Mouse (Mus musculus): ENCODE data around the gene Il22ra1. TPM values are rescaled to one million over a fixed set of nuclear protein-coding genes. Genes with fewer than 3 reads are reported as not detected.

Gene Il22ra1
- polyA plus RNA-seq, 1 experiment from 2014 or later = not detected

GRCm38 (mm10) chr4:135739148-135739547 lies 11.2 kb downstream of the Il22ra1 start:
- 70% methylated on average over 7 of the region's 7 CpGs for WGBS

DNA sequence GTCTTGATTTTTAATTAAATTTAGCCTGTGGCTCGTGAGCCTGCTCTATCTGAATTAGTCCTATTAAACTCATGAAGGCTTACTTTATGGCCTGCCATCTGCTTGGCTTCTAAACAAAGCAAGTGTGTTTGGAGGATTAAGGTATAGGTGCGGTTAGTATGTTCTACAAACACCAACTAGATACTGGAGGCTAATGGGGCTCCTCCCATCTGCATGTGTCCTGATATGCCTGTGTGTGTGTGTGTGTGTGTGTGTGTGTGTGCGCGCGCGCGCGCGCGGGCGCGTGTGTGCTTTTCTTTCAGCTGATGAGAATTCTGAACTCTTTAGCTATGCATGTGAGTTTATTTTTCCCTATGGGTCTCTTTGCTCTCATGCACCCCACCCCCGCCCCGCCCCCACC lies 11.7 kb downstream of the Il22ra1 start:
- no peak overlapping the region for H3K4me2 ChIP-seq
- no peaks in the 10 kb centered on the region for H3K4me1 ChIP-seq (replicated peaks)
- H3K36me3 ChIP-seq = no peaks in the 10 kb centered on the region
- no peaks in the 10 kb centered on the region for H3K9me3 ChIP-seq
- H3K4me3 ChIP-seq = no peak overlapping the region
- 94% methylated on average over 14 of the region's 14 CpGs for WGBS
- no peaks in the 10 kb centered on the region for H3K27me3 ChIP-seq
- no peak for ATAC-seq (ENCODE audit: low FRiP score)
- no peak overlapping the region for H3K27ac ChIP-seq
- H3K9ac ChIP-seq = no peak overlapping the region

More at GRCm38 (mm10) chr4:135739148-135739547, 11.2 kb downstream of the Il22ra1 start:
- no peak overlapping the region for H3K9ac ChIP-seq
- no peaks in the 10 kb centered on the region for H3K36me3 ChIP-seq
- no peaks in the 10 kb centered on the region for H3K4me1 ChIP-seq (replicated peaks)
- H3K9me3 ChIP-seq = no peaks in the 10 kb centered on the region
- no peak overlapping the region for H3K27ac ChIP-seq
- no peak overlapping the region for H3K4me3 ChIP-seq
- ATAC-seq (ENCODE audit: low FRiP score) = no peak
- H3K27me3 ChIP-seq = no peaks in the 10 kb centered on the region
- H3K4me2 ChIP-seq = no peak overlapping the region

DNA sequence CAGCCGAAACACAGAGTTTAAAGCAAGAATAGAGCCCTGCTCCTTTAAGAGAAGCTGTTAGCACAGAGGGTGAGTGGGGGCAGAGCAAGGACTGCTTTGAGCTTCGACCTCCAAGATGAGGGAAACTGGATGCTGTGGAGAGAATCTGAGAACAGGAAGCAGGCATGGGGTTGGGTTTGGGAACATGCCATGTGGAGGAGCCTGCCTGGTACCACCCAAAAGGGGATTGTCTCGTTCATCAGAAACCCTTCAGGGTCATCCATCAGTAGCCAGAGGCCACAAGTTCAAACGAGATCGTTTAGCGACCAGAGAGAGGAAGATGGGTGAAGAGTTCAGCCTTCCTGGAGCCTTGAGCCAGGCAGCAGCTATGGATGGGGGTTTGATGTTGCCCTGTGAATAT lies 15.5 kb downstream of the Il22ra1 start:
- WGBS = 58% methylated on average over 6 of the region's 6 CpGs
- no peak for ATAC-seq (ENCODE audit: low FRiP score)
- H3K4me3 ChIP-seq = no peak overlapping the region
- H3K27ac ChIP-seq = no peak overlapping the region
- H3K36me3 ChIP-seq = no peaks in the 10 kb centered on the region
- H3K9ac ChIP-seq = no peak overlapping the region
- H3K4me2 ChIP-seq = no peak overlapping the region
- H3K9me3 ChIP-seq = no peaks in the 10 kb centered on the region
- H3K27me3 ChIP-seq = no peaks in the 10 kb centered on the region
- H3K4me1 ChIP-seq (replicated peaks) = no peaks in the 10 kb centered on the region

DNA sequence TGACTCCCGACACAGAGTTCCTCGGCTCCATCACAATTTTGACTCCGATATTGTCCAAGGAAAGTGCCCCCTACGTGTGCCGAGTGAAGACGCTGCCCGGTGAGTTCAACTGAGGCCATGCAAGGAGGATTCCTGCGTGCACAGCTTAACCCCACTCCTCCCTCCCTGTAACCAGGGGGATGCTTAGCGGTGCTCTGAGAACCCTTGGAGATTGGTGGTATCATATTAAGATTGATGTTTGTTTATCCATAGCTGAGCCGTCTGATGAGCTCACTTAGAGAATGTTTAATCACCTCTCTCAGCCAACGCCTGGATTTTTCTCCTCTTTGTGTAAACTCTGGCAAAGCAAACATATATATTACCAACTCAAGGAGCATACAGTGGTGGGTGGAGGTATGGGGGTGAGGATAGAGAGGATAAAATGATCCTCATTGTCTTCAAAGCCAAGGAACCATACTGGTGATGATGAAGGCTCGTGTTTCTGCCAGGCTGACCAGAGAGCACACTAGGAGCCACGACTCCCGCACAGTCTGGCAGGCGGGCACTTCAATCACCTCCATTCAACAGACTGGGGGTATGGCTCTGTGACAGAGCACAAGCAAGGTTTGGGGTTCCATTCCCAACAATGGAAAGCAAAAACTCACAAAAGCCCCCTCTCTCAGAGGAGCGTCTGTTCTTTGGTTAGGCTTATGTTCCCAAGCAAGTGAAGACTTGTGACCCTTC lies 16.9 kb downstream of the Il22ra1 start:
- Histone ChIP-seq H3K4me1 (replicated peaks) (no peaks in the 10 kb centered on the region), H3K36me3 (no peaks in the 10 kb centered on the region), H3K4me2 (no peak overlapping the region), H3K9me3 (no peaks in the 10 kb centered on the region), H3K27ac (no peak overlapping the region), H3K4me3 (no peak overlapping the region), H3K27me3 (no peaks in the 10 kb centered on the region), H3K9ac (no peak overlapping the region)
- 58% methylated on average over 16 of the region's 16 CpGs for WGBS
- ATAC-seq (ENCODE audit: low FRiP score) = no peak

GRCm38 (mm10) chr4:135745613-135746012 lies 17.6 kb downstream of the Il22ra1 start:
- Histone ChIP-seq H3K27me3 (no peaks in the 10 kb centered on the region), H3K9ac (no peak overlapping the region), H3K9me3 (no peaks in the 10 kb centered on the region), H3K27ac (no peak overlapping the region), H3K4me3 (no peak overlapping the region), H3K4me1 (replicated peaks) (no peaks in the 10 kb centered on the region), H3K4me2 (no peak overlapping the region), H3K36me3 (no peaks in the 10 kb centered on the region)
- WGBS = 79% methylated on average over 10 of the region's 10 CpGs
- ATAC-seq (ENCODE audit: low FRiP score) = no peak

DNA sequence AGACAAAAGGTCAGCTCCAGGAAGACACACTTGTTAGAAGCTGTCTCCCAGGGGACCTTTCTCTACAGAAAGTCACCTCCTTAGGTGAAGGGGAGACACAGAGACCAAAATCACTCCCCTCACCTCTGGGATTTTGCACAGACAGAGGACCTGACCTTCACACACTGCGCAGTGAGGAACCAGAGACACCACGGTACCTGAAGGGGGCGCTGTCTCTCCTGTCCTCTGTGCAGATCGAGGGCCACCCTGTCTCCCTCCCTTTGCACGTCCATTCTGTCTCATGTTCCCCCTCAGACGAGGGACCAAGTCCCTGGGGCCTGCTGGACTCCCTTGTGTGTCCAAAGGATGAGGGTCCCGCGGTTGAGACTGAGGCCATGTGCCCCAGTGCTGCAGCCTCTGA lies 22.9 kb downstream of the Il22ra1 start:
- Histone ChIP-seq H3K27ac (no peak overlapping the region), H3K4me1 (replicated peaks) (no peaks in the 10 kb centered on the region), H3K27me3 (no peaks in the 10 kb centered on the region), H3K4me3 (no peak overlapping the region), H3K9me3 (peaks cover 9% of the 10 kb centered on the region), H3K36me3 (no peaks in the 10 kb centered on the region), H3K9ac (no peak overlapping the region), H3K4me2 (no peak overlapping the region)
- ATAC-seq (ENCODE audit: low FRiP score) = no peak
- 81% methylated on average over 8 of the region's 8 CpGs for WGBS

DNA sequence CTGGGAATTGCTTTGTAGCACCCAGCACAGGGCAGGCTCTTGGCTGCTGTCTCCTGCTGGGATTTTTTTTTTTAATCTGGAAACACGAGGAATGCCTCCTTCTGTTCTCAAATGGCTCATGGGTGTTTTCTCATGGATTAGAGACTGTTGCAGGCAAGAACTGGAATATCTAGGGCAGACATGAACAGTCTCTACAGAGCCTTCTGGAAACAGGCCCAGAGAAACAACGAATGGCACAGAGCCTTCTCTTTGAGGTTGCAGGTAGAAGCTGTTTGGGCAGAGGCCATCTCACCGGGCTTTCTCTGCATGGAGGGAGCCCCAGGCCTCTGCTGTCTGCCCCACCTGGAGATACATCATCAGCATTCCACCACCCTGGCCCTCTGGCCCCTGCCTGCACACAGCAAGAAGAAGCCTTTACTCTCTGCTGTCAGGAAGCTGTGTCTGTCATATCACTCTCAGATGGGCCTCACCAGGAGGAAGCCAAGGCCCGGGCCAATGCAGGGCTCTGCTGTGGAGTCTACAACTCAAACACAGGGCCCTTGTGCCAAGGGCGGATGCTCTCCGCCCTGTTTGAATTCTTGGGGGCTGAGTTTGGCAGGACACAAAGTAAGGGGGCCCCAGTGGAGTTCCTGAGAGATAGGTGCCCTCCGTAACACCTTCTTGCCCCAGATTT lies 24.3 kb downstream of the Il22ra1 start:
- H3K9ac ChIP-seq = no peak overlapping the region
- peaks cover 9% of the 10 kb centered on the region for H3K9me3 ChIP-seq
- H3K4me3 ChIP-seq = no peak overlapping the region
- H3K27me3 ChIP-seq = no peaks in the 10 kb centered on the region
- ATAC-seq (ENCODE audit: low FRiP score) = no peak
- no peak overlapping the region for H3K27ac ChIP-seq
- WGBS = 81% methylated on average over 7 of the region's 7 CpGs
- no peak overlapping the region for H3K4me2 ChIP-seq
- H3K4me1 ChIP-seq (replicated peaks) = no peaks in the 10 kb centered on the region
- H3K36me3 ChIP-seq = no peaks in the 10 kb centered on the region

GRCm38 (mm10) chr4:135752779-135753164 lies 24.8 kb downstream of the Il22ra1 start:
- 87% methylated on average over 8 of the region's 8 CpGs for whole genome bisulfite sequencing
- ATAC-seq (ENCODE audit: low FRiP score) = no peak

GRCm38 (mm10) chr4:135758331-135758730 lies 30.4 kb downstream of the Il22ra1 start:
- no peak overlapping the region for H3K4me3 ChIP-seq
- 0 out of 2 replicates have a peak, but pooled peaks cover 3% of the 10 kb centered on the region for H3K27me3 ChIP-seq
- no peak overlapping the region for H3K9ac ChIP-seq
- H3K4me1 ChIP-seq (replicated peaks) = peaks cover 5% of the 10 kb centered on the region
- 33% methylated on average over 4 of the region's 4 CpGs for WGBS
- H3K27ac ChIP-seq = no peak overlapping the region
- H3K4me2 ChIP-seq = no peak overlapping the region
- no peaks in the 10 kb centered on the region for H3K36me3 ChIP-seq
- H3K9me3 ChIP-seq = peaks cover 9% of the 10 kb centered on the region
- ATAC-seq (ENCODE audit: low FRiP score) = no peak

More at GRCm38 (mm10) chr4:135752779-135753164, 24.8 kb downstream of the Il22ra1 start:
- no peak overlapping the region for H3K4me3 ChIP-seq
- no peaks in the 10 kb centered on the region for H3K27me3 ChIP-seq
- H3K4me2 ChIP-seq = no peak overlapping the region
- peaks cover 9% of the 10 kb centered on the region for H3K9me3 ChIP-seq
- H3K36me3 ChIP-seq = no peaks in the 10 kb centered on the region
- H3K27ac ChIP-seq = no peak overlapping the region
- H3K9ac ChIP-seq = no peak overlapping the region
- no peaks in the 10 kb centered on the region for H3K4me1 ChIP-seq (replicated peaks)

GRCm38 (mm10) chr4:135758825-135759224 lies 30.9 kb downstream of the Il22ra1 start:
- Histone ChIP-seq H3K4me2 (no peak overlapping the region), H3K36me3 (no peaks in the 10 kb centered on the region), H3K4me1 (replicated peaks) (peaks cover 5% of the 10 kb centered on the region), H3K9ac (no peak overlapping the region), H3K27ac (no peak overlapping the region), H3K9me3 (peaks cover 9% of the 10 kb centered on the region), H3K27me3 (0 out of 2 replicates have a peak, but pooled peaks cover 3% of the 10 kb centered on the region), H3K4me3 (no peak overlapping the region)
- ATAC-seq (ENCODE audit: low FRiP score) = no peak
- WGBS = 39% methylated on average over 6 of the region's 6 CpGs

GRCm38 (mm10) chr4:135759356-135759976 lies 31.5 kb downstream of the Il22ra1 start, which contains the start of gene Myom3:
Gene Myom3, plus strand, starts transcription at chr4:135759715.
- ATAC-seq (ENCODE audit: low FRiP score) = no peak
- Histone ChIP-seq H3K9ac (no peak within 1 kb of the TSS), H3K36me3 (no peaks in the 10 kb centered on the region), H3K4me3 (no peak within 1 kb of the TSS), H3K27me3 (0 out of 2 replicates have a peak, but pooled peaks cover 3% of the 10 kb centered on the region), H3K4me2 (no peak within 1 kb of the TSS), H3K9me3 (peaks cover 2% of the 10 kb centered on the region; the same call in 1 of the 2 replicates), H3K27ac (no peak within 1 kb of the TSS), H3K4me1 (replicated peaks) (peaks cover 5% of the 10 kb centered on the region)
- 59% methylated on average over 10 of the region's 10 CpGs for WGBS

DNA sequence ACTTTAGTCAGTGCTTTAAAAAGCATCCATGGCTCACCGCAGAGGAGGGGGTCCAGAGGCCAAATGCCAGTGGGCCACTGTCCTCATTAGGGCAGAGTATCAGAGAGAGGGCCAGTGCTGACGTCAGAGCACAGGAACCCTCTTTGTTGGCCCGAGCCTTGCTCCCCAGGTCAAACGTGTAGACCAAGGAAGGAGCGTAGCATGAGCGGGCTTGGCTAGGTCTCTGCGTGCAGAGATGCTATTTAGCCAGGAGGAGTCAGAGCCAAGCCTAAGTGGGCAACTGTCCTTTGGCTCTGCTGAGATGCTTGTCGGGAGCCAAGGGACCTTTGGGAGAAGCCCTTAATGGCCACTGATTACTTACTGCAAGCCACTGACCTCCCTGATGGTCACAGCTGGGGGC lies 33.1 kb downstream of the Il22ra1 start:
- H3K9me3 ChIP-seq = no peaks in the 10 kb centered on the region
- 0 out of 2 replicates have a peak, but pooled peaks cover 3% of the 10 kb centered on the region for H3K27me3 ChIP-seq
- no peak overlapping the region for H3K27ac ChIP-seq
- H3K9ac ChIP-seq = no peak overlapping the region
- H3K4me1 ChIP-seq (replicated peaks) = peaks cover 5% of the 10 kb centered on the region
- no peak overlapping the region for H3K4me3 ChIP-seq
- H3K4me2 ChIP-seq = no peak overlapping the region
- 76% methylated on average over 8 of the region's 8 CpGs for WGBS
- no peak for ATAC-seq (ENCODE audit: low FRiP score)
- no peaks in the 10 kb centered on the region for H3K36me3 ChIP-seq
